Mouse (Mus musculus): ENCODE results near the gene Suds3.

Gene Suds3

GRCm38 (mm10) chr5:117136570-117136969, 20.7 kb upstream of the Suds3 start:
- in situ Hi-C loops (cut with MseI, MboI), result loop anchor here in 1 of 2 experiments (25.0 kb wide), 1 partner anchor 276 kb away; the partner anchor contains the start of gene Ksr2

- in situ Hi-C loops (cut with MseI, MboI), result loop anchor here in 1 of 2 experiments (25.0 kb wide), 1 partner anchor 276 kb away; the partner anchor contains the start of gene Ksr2
Observed at GRCm38 (mm10) chr5:117135869-117136268, 20.0 kb upstream of the Suds3 start.

GRCm38 (mm10) chr5:117134889-117135456, 19.1 kb upstream of the Suds3 start:
- in situ Hi-C loops (cut with MseI, MboI), result loop anchor here in 1 of 2 experiments (25.0 kb wide), 1 partner anchor 277 kb away; the partner anchor contains the start of gene Ksr2

GRCm38 (mm10) chr5:117134066-117134888, 18.4 kb upstream of the Suds3 start:
- in situ Hi-C loops (cut with MseI, MboI), result loop anchor here in 1 of 2 experiments (25.0 kb wide), 1 partner anchor 278 kb away; the partner anchor contains the start of gene Ksr2

GRCm38 (mm10) chr5:117133446-117134065, 17.6 kb upstream of the Suds3 start:
- in situ Hi-C loops (cut with MseI, MboI), result loop anchor here in 1 of 2 experiments (25.0 kb wide), 1 partner anchor 279 kb away; the partner anchor contains the start of gene Ksr2

- in situ Hi-C loops (cut with MseI, MboI), result loop anchor here in 1 of 2 experiments (25.0 kb wide), 1 partner anchor 282 kb away; the partner anchor contains the start of gene Ksr2
Observed at GRCm38 (mm10) chr5:117130726-117131125, 14.8 kb upstream of the Suds3 start.

GRCm38 (mm10) chr5:117127051-117127450, 11.1 kb upstream of the Suds3 start:
- in situ Hi-C loops (cut with MseI, MboI), result loop anchor here in 1 of 2 experiments (25.0 kb wide), 1 partner anchor 285 kb away; the partner anchor contains the start of gene Ksr2

- in situ Hi-C loops (cut with MseI, MboI), result loop anchor here in 1 of 2 experiments (25.0 kb wide), 1 partner anchor 287 kb away; the partner anchor contains the start of gene Ksr2
Observed at GRCm38 (mm10) chr5:117125482-117126346, 9.8 kb upstream of the Suds3 start.

GRCm38 (mm10) chr5:117123840-117124239, 7.9 kb upstream of the Suds3 start:
- in situ Hi-C loops (cut with MseI, MboI), result loop anchor here in 1 of 2 experiments (5.0 to 25.0 kb wide), 2 partner anchors 158 to 288 kb away; partner anchors contain the start of gene Ksr2

- in situ Hi-C loops (cut with MseI, MboI), result loop anchor here in 1 of 2 experiments (5.0 to 25.0 kb wide), 2 partner anchors 159 to 289 kb away; partner anchors contain the start of gene Ksr2
Observed at GRCm38 (mm10) chr5:117123102-117123501, 7.2 kb upstream of the Suds3 start.

GRCm38 (mm10) chr5:117121657-117122056, 5.7 kb upstream of the Suds3 start:
- in situ Hi-C loops (cut with MseI, MboI), result loop anchor here in 1 of 2 experiments (5.0 to 25.0 kb wide), 2 partner anchors 161 to 291 kb away; partner anchors contain the start of gene Ksr2

- in situ Hi-C loops (cut with MseI, MboI), result loop anchor here in 1 of 2 experiments (5.0 to 25.0 kb wide), 2 partner anchors 162 to 292 kb away; partner anchors contain the start of gene Ksr2
Observed at GRCm38 (mm10) chr5:117120489-117121466, 4.9 kb upstream of the Suds3 start.

- in situ Hi-C loops (cut with MseI, MboI), result loop anchor here (5.0 to 25.0 kb wide), 4 partner anchors 155 to 292 kb away; partner anchors contain the start of gene Ksr2 (in 1 of the 2)
Observed at GRCm38 (mm10) chr5:117119777-117120488, 4.0 kb upstream of the Suds3 start, which contains the start of gene Taok3. TSS of gene Taok3 (plus strand) at chr5:117120129.

- in situ Hi-C loops (cut with MseI, MboI), result loop anchor here (10.0 to 25.0 kb wide), 3 partner anchors 156 to 293 kb away; partner anchors contain the start of gene Ksr2 (in 1 of the 2)
Observed at GRCm38 (mm10) chr5:117118850-117119249, 2.9 kb upstream of the Suds3 start.

GRCm38 (mm10) chr5:117118220-117118619, 2.3 kb upstream of the Suds3 start:
- in situ Hi-C loops (cut with MseI, MboI), result loop anchor here (10.0 to 25.0 kb wide), 3 partner anchors 157 to 294 kb away; partner anchors contain the start of gene Ksr2 (in 1 of the 2)

- in situ Hi-C loops (cut with MseI, MboI), result loop anchor here (10.0 to 25.0 kb wide), 3 partner anchors 157 to 295 kb away; partner anchors contain the start of gene Ksr2 (in 1 of the 2)
Observed at GRCm38 (mm10) chr5:117117716-117118115, 1.8 kb upstream of the Suds3 start.

- in situ Hi-C loops (cut with MseI, MboI), result loop anchor here (10.0 to 25.0 kb wide), 3 partner anchors 158 to 295 kb away; partner anchors contain the start of gene Ksr2 (in 1 of the 2)
Observed at GRCm38 (mm10) chr5:117117241-117117640, 1.3 kb upstream of the Suds3 start.

- in situ Hi-C loops (cut with MseI, MboI), result loop anchor here (10.0 to 25.0 kb wide), 3 partner anchors 158 to 296 kb away; partner anchors contain the start of gene Ksr2 (in 1 of the 2)
Observed at GRCm38 (mm10) chr5:117116660-117117059, 747 bp upstream of the Suds3 start.

Data from mouse trophoblast stem cell (cell line).